Mouse (Mus musculus) heart, embryonic 11.5 days (tissue): Measurements from ENCODE around the gene Slc35f1. TPM values are rescaled to one million over a fixed set of nuclear protein-coding genes. Genes with fewer than 3 reads are reported as not detected.
"Not testable (repeated sequence)": the region's sequence is repeated elsewhere in the genome, so short reads cannot be mapped to it uniquely, and the experiment has no call there.

Source experiments
- ATAC-seq: fragments of 200-750 bp; cut with Nextera tagmentation; replicated peaks from 2 replicates; pipeline ENCODE4 v1.8.0; 2017; ENCODE audit warnings: moderate library complexity; ENCODE audit not compliant: insufficient number of reproducible peaks, low FRiP score, low TSS enrichment
- H3K27ac ChIP-seq: fragments of 300-500 bp; sonication (generic); 2 replicates; pipeline ENCODE4 v1.5.1; 2014; ENCODE audit warnings: mild to moderate bottlenecking, low read depth, low read length
- H3K27me3 ChIP-seq: fragments of 300-500 bp; sonication (generic); 2 replicates; pipeline ENCODE4 v1.6.1; 2014; ENCODE audit warnings: mild to moderate bottlenecking, low read length, mixed read lengths; ENCODE audit not compliant: control insufficient read depth, insufficient read depth
- H3K36me3 ChIP-seq: fragments of 300-500 bp; sonication (generic); 2 replicates; pipeline ENCODE4 v1.6.1; 2014; ENCODE audit warnings: mild to moderate bottlenecking, low read length, moderate library complexity, mixed read lengths; ENCODE audit not compliant: control insufficient read depth, insufficient read depth
- H3K4me1 ChIP-seq: fragments of 300-500 bp; sonication (generic); 2 replicates; pipeline ENCODE4 v1.6.1; 2014; ENCODE audit warnings: low read length; ENCODE audit not compliant: control insufficient read depth, insufficient read depth
- H3K4me2 ChIP-seq: fragments of 300-500 bp; sonication (generic); 2 replicates; pipeline ENCODE4 v1.6.1; 2014; ENCODE audit warnings: mild to moderate bottlenecking, moderate library complexity
- H3K4me3 ChIP-seq: fragments of 300-500 bp; sonication (generic); 2 replicates; pipeline ENCODE4 v1.5.1; 2014; ENCODE audit warnings: low read depth, low read length
- H3K9ac ChIP-seq: fragments of 300-500 bp; sonication (generic); 2 replicates; pipeline ENCODE4 v1.6.1; 2014; ENCODE audit warnings: mild to moderate bottlenecking, low read depth, low read length, moderate library complexity
- H3K9me3 ChIP-seq: fragments of 300-500 bp; sonication (generic); replicated peaks from 2 replicates; pipeline ENCODE4 v1.6.1; 2016; ENCODE audit warnings: low read length; ENCODE audit not compliant: control insufficient read depth
- WGBS: fragments of 180-500 bp; shearing (Covaris S2); extraction: QIAGEN DNeasy Blood & Tissue Kit; methylation state at CpG from one replicate; pipeline ENCODE4 v1.1.7; 2014; ENCODE audit not compliant: insufficient replicate concordance; 5-methylcytosine and 5-hydroxymethylcytosine counted together
- polyA plus RNA-seq: library from polyadenylated mRNA; unstranded; fragments of >200 nt; fragmentation: Nextera tagmentation; extraction: Ambion mirVana; gene quantifications from 2 replicates; pipeline ENCODE4 v1.2.1, GENCODE M21; 2014

Slc35f1 gene
- polyA plus RNA-seq, 1 experiment from 2014 or later: 1.2 TPM

DNA sequence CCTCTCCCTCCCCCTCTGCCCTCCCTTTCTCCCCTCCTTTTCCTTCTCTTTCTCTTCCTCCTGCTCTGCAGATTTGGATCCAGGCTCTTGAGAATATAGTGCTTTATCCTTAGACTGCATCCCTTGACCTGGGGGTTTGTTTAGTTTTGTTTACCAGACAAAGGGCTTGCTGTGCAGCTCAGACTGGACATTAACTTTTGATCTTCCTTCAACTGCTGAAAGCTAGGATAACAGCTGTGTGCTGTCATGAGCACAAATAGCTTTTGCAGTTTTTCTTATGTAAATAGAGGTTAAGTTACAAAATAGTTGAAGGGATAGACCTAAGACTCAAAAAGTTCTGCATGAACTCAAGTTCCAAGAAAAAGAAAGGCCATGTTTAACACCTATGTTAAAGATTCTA lies 184.4 kb downstream of the Slc35f1 start:
- no peak for ATAC-seq
- Histone ChIP-seq H3K27me3 (no peaks in the 10 kb centered on the region), H3K4me3 (no peak overlapping the region), H3K9ac (no peak overlapping the region), H3K36me3 (no peaks in the 10 kb centered on the region), H3K9me3 (no peaks in the 10 kb centered on the region), H3K27ac (no peak overlapping the region), H3K4me2 (no peak overlapping the region), H3K4me1 (no peaks in the 10 kb centered on the region)

DNA sequence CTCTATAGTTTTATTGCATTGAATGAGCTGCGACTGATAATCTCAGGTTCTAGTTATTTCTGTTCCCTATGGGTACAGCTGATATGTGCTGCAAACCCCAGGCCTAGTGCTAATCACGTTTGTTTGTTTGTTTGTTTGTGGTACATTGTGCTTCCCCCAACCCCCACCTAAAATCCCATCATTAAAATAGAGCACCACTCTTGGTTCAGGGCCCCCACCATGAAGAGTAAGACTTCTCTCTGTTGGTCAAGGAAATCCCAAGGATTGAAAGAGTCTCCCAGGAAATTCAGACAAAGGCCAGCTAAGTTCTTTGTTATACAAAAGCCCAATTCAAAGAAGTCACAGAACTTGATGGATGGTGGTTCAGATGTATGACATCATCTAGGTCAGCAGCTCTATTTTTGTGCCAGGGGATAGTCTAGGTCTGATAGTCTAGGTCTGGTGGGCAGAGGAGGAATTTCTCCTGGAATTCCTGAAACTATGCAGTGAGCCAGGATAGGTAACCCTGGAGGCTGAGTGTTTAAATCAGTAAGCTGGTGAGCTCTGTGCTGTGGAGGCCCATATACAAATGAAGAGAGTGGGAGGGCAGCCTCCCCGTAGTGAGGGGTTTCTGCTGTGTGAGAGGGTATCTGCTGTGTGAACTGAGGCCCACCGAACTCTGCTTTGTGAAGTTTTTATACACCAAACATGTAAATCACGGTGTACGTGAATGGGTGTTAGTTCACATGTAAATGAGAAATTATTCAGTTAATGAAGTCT lies 187.1 kb downstream of the Slc35f1 start:
- no peak overlapping the region for H3K9ac ChIP-seq
- H3K36me3 ChIP-seq: no peaks in the 10 kb centered on the region
- H3K27ac ChIP-seq: no peak overlapping the region
- H3K9me3 ChIP-seq: no peaks in the 10 kb centered on the region
- 63% methylated on average over 6 of the region's 6 CpGs for WGBS
- ATAC-seq: no peak
- no peak overlapping the region for H3K4me3 ChIP-seq
- H3K27me3 ChIP-seq: no peaks in the 10 kb centered on the region
- no peaks in the 10 kb centered on the region for H3K4me1 ChIP-seq
- no peak overlapping the region for H3K4me2 ChIP-seq

DNA sequence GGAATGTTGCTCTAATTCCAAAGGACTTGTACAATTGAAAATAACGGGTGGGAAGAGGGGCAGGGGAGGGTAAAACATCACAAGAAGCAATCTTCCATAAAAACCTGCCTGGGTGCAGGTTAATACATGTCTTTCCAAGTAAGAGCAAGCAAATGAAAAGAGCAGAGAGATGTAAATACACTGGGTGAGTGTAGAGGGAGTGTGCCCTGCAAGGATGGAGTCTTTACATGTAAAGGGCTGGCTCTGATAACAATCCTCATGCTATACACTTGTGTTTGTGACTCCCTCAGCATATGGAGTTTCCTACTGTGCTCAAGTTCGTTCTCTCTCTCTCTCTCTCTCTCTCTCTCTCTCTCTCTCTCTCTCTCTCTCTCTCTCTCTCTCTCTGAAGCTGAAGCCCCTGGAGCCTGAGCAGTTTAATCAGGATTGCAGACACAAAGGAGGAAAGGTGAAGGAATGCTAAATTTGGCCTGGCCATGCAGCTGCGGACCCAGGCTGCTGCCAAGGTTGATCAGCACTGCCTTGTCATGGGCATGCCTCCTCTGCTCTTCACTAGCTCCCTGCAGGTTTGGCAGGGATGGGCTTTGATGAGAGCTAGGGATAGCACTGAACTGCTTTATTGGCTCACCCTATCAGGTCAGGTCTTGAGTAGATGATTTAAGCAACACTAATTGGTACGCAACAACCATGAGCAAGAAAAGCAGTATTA lies 187.9 kb downstream of the Slc35f1 start:
- no peak overlapping the region for H3K4me2 ChIP-seq
- no peaks in the 10 kb centered on the region for H3K27me3 ChIP-seq
- H3K36me3 ChIP-seq: no peaks in the 10 kb centered on the region
- no peak overlapping the region for H3K27ac ChIP-seq
- no peak overlapping the region for H3K9ac ChIP-seq
- no peaks in the 10 kb centered on the region for H3K9me3 ChIP-seq
- ATAC-seq: no peak
- H3K4me3 ChIP-seq: no peak overlapping the region
- no peaks in the 10 kb centered on the region for H3K4me1 ChIP-seq
- WGBS: 63% methylated on average over 4 of the region's 4 CpGs

DNA sequence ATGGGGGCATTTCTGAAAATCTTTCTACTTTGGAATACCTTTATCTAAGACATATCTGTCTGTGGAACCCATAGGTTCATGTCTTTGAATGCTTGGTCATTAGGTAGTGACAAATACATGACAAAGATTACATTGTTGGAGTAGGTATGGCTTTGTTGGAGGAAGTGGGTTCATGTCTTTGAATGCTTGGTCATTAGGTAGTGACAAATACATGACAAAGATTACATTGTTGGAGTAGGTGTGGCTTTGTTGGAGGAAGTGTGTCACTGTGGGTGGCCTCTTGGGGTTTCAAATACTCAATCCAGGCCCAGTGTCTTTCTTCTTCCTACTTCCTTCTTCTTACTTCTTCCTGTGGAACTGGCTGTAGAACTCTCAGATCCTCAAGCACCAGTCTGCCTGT lies 206.4 kb downstream of the Slc35f1 start:
- not testable (repeated sequence) for ATAC-seq, H3K4me3 ChIP-seq, H3K36me3 ChIP-seq, H3K27ac ChIP-seq, H3K27me3 ChIP-seq, H3K4me1 ChIP-seq, H3K9me3 ChIP-seq, H3K4me2 ChIP-seq, H3K9ac ChIP-seq

- Histone ChIP-seq H3K4me1 (no peaks in the 10 kb centered on the region), H3K27me3 (no peaks in the 10 kb centered on the region), H3K4me2 (no peak overlapping the region), H3K4me3 (no peak overlapping the region), H3K36me3 (no peaks in the 10 kb centered on the region), H3K9me3 (no peaks in the 10 kb centered on the region), H3K9ac (no peak overlapping the region), H3K27ac (no peak overlapping the region)
- no peak for ATAC-seq
- WGBS: 75% methylated on average over 2 of the region's 2 CpGs
Observed at GRCm38 (mm10) chr10:52904914-52905313, 214.6 kb downstream of the Slc35f1 start.

- H3K4me1 ChIP-seq: no peaks in the 10 kb centered on the region
- no peaks in the 10 kb centered on the region for H3K9me3 ChIP-seq
- ATAC-seq: no peak
- no peak overlapping the region for H3K9ac ChIP-seq
- H3K27ac ChIP-seq: no peak overlapping the region
- 78% methylated on average over 2 of the region's 2 CpGs for WGBS
- no peaks in the 10 kb centered on the region for H3K27me3 ChIP-seq
- H3K36me3 ChIP-seq: no peaks in the 10 kb centered on the region
- no peak overlapping the region for H3K4me2 ChIP-seq
- no peak overlapping the region for H3K4me3 ChIP-seq
Observed at GRCm38 (mm10) chr10:52911762-52912161, 221.4 kb downstream of the Slc35f1 start.

GRCm38 (mm10) chr10:52918715-52919114 lies 228.4 kb downstream of the Slc35f1 start:
- H3K4me3 ChIP-seq: no peak overlapping the region
- H3K27ac ChIP-seq: no peak overlapping the region
- H3K4me1 ChIP-seq: no peaks in the 10 kb centered on the region
- no peak for ATAC-seq
- no peak overlapping the region for H3K9ac ChIP-seq
- no peaks in the 10 kb centered on the region for H3K9me3 ChIP-seq
- no peaks in the 10 kb centered on the region for H3K36me3 ChIP-seq
- 80% methylated on average over 5 of the region's 5 CpGs for WGBS
- H3K27me3 ChIP-seq: no peaks in the 10 kb centered on the region
- no peak overlapping the region for H3K4me2 ChIP-seq

DNA sequence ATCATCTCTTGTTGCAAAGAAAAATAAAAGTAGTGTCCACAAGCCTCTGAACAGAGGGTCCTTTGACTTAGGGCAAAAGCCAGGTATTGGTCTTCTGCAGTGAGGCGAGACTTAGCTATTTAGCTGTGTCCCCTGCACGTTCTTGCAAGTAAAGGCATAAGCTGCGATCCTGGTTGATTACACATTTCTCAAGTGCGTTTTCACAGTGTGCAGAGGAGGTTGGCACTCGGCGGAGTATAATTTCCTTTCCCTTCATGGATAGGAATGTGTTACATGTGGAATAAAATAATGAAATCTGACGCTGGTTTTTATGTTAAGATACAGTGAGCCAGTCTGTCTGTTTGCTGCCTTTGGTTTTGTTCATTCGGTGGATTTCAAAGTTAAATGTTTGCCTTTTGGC lies 232.8 kb downstream of the Slc35f1 start:
- ATAC-seq: no peak
- H3K27ac ChIP-seq: no peak overlapping the region
- 71% methylated on average over 8 of the region's 8 CpGs for WGBS

DNA sequence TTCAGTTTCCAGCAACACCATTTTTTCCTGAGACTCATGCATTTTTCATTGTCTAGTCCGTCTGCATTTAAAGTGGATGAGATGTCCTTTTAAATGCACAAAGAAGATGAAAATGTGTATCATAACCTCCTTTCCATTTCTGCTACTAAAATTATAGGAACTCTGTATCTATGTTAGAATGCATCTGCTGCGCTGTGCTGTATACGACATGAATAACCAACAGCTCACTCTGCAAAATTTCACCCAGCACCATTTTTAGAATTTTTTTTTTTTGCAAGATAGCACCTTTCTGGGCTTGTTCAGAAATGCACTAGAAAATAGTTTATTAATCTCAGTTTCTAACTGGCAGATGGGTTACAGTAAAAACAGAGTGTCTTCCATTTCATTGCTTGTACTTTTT lies 236.0 kb downstream of the Slc35f1 start:
- Histone ChIP-seq H3K27ac (no peak overlapping the region), H3K9me3 (no peaks in the 10 kb centered on the region), H3K4me2 (no peak overlapping the region), H3K4me3 (no peak overlapping the region), H3K27me3 (no peaks in the 10 kb centered on the region), H3K4me1 (no peaks in the 10 kb centered on the region), H3K9ac (no peak overlapping the region), H3K36me3 (no peaks in the 10 kb centered on the region)
- 80% methylated on average over 3 of the region's 3 CpGs for WGBS
- no peak for ATAC-seq

More for the DNA sequence above, 232.8 kb downstream of the Slc35f1 start:
- no peak overlapping the region for H3K4me3 ChIP-seq
- H3K4me2 ChIP-seq: no peak overlapping the region
- no peak overlapping the region for H3K9ac ChIP-seq
- no peaks in the 10 kb centered on the region for H3K27me3 ChIP-seq
- H3K4me1 ChIP-seq: no peaks in the 10 kb centered on the region
- no peaks in the 10 kb centered on the region for H3K36me3 ChIP-seq
- H3K9me3 ChIP-seq: no peaks in the 10 kb centered on the region
